Mouse (Mus musculus) ovary, postnatal 36 days (tissue): ENCODE data around the gene Krt86.

Source experiments
- DNase-seq: peaks from one replicate; pipeline ENCODE4 v3.0.0; 2022; ENCODE audit warnings: low spot score, mixed read lengths

Gene Krt86

GRCm38 (mm10) chr15:101472952-101473528, at the start of gene Krt86:
TSS of gene Krt86 (plus strand) at chr15:101473478.
- DNase-seq, result peak; percentile 45

GRCm38 (mm10) chr15:101424914-101425313, 48.4 kb upstream of the Krt86 start:
- DNase-seq, result no peak

- no peak for DNase-seq
Measured at GRCm38 (mm10) chr15:101436611-101437010, 36.7 kb upstream of the Krt86 start.

- no peak for DNase-seq
Measured at GRCm38 (mm10) chr15:101438555-101438954, 34.7 kb upstream of the Krt86 start, which contains the start of gene Krt87. TSS of gene Krt87 (minus strand) at chr15:101438804.

- DNase-seq, result no peak
Measured at GRCm38 (mm10) chr15:101440837-101441236, 32.4 kb upstream of the Krt86 start.

- peak; percentile 43 for DNase-seq
Measured at GRCm38 (mm10) chr15:101446572-101446971, 26.7 kb upstream of the Krt86 start.

- no peak for DNase-seq
Measured at GRCm38 (mm10) chr15:101447444-101447843, 25.8 kb upstream of the Krt86 start, which contains the start of gene Krt88. TSS of gene Krt88 (plus strand) at chr15:101447744.

GRCm38 (mm10) chr15:101453093-101453736, 20.1 kb upstream of the Krt86 start:
- DNase-seq, result peak; percentile 78

GRCm38 (mm10) chr15:101454774-101455173, 18.5 kb upstream of the Krt86 start:
- no peak for DNase-seq

- no peak for DNase-seq
Measured at GRCm38 (mm10) chr15:101455292-101455691, 18.0 kb upstream of the Krt86 start.

GRCm38 (mm10) chr15:101455891-101456290, 17.4 kb upstream of the Krt86 start:
- no peak for DNase-seq

GRCm38 (mm10) chr15:101458361-101458930, 14.8 kb upstream of the Krt86 start:
- DNase-seq, result no peak

GRCm38 (mm10) chr15:101459283-101459682, 14.0 kb upstream of the Krt86 start:
- no peak for DNase-seq

- DNase-seq, result no peak
Measured at GRCm38 (mm10) chr15:101463651-101464050, 9.6 kb upstream of the Krt86 start, which contains the start of gene Krt81. TSS of gene Krt81 (minus strand) at chr15:101463751.

- no peak for DNase-seq
Measured at GRCm38 (mm10) chr15:101469093-101469492, 4.2 kb upstream of the Krt86 start.

GRCm38 (mm10) chr15:101479007-101479665, 5.9 kb downstream of the Krt86 start:
- peak; percentile 60 for DNase-seq

- DNase-seq, result no peak
Measured at GRCm38 (mm10) chr15:101479666-101480060, 6.4 kb downstream of the Krt86 start.

GRCm38 (mm10) chr15:101482056-101482455, 8.8 kb downstream of the Krt86 start:
- no peak for DNase-seq

GRCm38 (mm10) chr15:101483646-101484045, 10.4 kb downstream of the Krt86 start:
- DNase-seq, result no peak

GRCm38 (mm10) chr15:101484939-101485338, 11.7 kb downstream of the Krt86 start:
- no peak for DNase-seq

- no peak for DNase-seq
Measured at GRCm38 (mm10) chr15:101485911-101486635, 12.8 kb downstream of the Krt86 start.

- DNase-seq, result no peak
Measured at GRCm38 (mm10) chr15:101491431-101491830, 18.2 kb downstream of the Krt86 start, which contains the start of gene Krt83. TSS of gene Krt83 (minus strand) at chr15:101491512.
